Mouse (Mus musculus): ENCODE data around the gene D630039A03Rik. TPM values are rescaled to one million over a fixed set of nuclear protein-coding genes. Genes with fewer than 3 reads are reported as not detected.

D630039A03Rik gene
- polyA plus RNA-seq, 1 experiment from 2014 or later: 0.36 TPM

DNA sequence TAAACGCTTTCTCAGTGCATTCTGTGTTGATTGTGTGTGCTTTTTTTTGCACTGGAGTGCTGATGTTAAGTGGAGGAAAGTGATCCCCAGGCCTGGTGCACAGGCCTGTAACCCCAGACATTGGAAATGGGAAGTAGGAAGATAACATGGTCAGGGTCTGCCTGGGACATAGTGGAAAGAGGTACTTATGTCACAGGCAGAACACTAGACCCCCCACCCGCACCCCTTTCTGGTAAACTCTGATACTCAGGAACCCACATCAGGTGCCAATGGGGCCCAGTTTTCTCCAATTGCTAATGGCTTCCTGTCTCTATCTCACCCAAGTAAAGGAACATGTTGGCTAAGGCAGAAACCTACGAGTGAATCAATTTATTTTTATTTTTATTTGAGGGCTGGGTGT is 31.6 kb downstream of the D630039A03Rik start:
- H3K27me3 ChIP-seq (replicated peaks): no peaks in the 10 kb centered on the region
- no peaks in the 10 kb centered on the region for H3K36me3 ChIP-seq
- 85% methylated on average over 3 of the region's 3 CpGs for WGBS
- ATAC-seq (ENCODE audit: low FRiP score): no peak
- H3K9ac ChIP-seq (replicated peaks): no peak overlapping the region
- 0 out of 2 replicates have a peak, but pooled peaks cover 15% of the 10 kb centered on the region for H3K4me1 ChIP-seq
- H3K9me3 ChIP-seq (replicated peaks): no peaks in the 10 kb centered on the region
- no peak overlapping the region for H3K4me3 ChIP-seq (replicated peaks)
- H3K27ac ChIP-seq (replicated peaks): no peak overlapping the region
- H3K4me2 ChIP-seq: no peak overlapping the region

GRCm38 (mm10) chr4:57883520-57884421 is 32.3 kb downstream of the D630039A03Rik start:
- H3K9me3 ChIP-seq (replicated peaks): no peaks in the 10 kb centered on the region
- no peak overlapping the region for H3K4me3 ChIP-seq (replicated peaks)
- 72% methylated on average over 7 of the region's 7 CpGs for WGBS
- H3K27ac ChIP-seq (replicated peaks): peak overlapping the region; percentile 42; the same call in 1 of the 2 replicates
- H3K36me3 ChIP-seq: no peaks in the 10 kb centered on the region
- no peak overlapping the region for H3K4me2 ChIP-seq
- H3K4me1 ChIP-seq: 0 out of 2 replicates have a peak, but pooled peaks cover 15% of the 10 kb centered on the region
- ATAC-seq (ENCODE audit: low FRiP score): no peak
- H3K9ac ChIP-seq (replicated peaks): no peak overlapping the region
- no peaks in the 10 kb centered on the region for H3K27me3 ChIP-seq (replicated peaks)

GRCm38 (mm10) chr4:57879804-57880357 is 36.2 kb downstream of the D630039A03Rik start:
- Histone ChIP-seq H3K27me3 (replicated peaks) (no peaks in the 10 kb centered on the region), H3K4me2 (no peak overlapping the region), H3K4me1 (0 out of 2 replicates have a peak, but pooled peaks cover 7% of the 10 kb centered on the region), H3K4me3 (replicated peaks) (no peak overlapping the region), H3K27ac (replicated peaks) (no peak overlapping the region), H3K36me3 (no peaks in the 10 kb centered on the region), H3K9me3 (replicated peaks) (no peaks in the 10 kb centered on the region), H3K9ac (replicated peaks) (no peak overlapping the region)
- ATAC-seq (ENCODE audit: low FRiP score): peak; percentile 66; the same call in 1 of the 2 replicates
- 20% methylated on average over 6 of the region's 6 CpGs for WGBS

GRCm38 (mm10) chr4:57879137-57879536 is 37.0 kb downstream of the D630039A03Rik start:
- 90% methylated on average over 5 of the region's 5 CpGs for WGBS
- H3K27ac ChIP-seq (replicated peaks): no peak overlapping the region
- no peaks in the 10 kb centered on the region for H3K9me3 ChIP-seq (replicated peaks)
- no peak overlapping the region for H3K4me3 ChIP-seq (replicated peaks)
- no peak overlapping the region for H3K9ac ChIP-seq (replicated peaks)
- no peaks in the 10 kb centered on the region for H3K36me3 ChIP-seq
- H3K27me3 ChIP-seq (replicated peaks): no peaks in the 10 kb centered on the region
- no peak overlapping the region for H3K4me2 ChIP-seq
- ATAC-seq (ENCODE audit: low FRiP score): no peak
- H3K4me1 ChIP-seq: 0 out of 2 replicates have a peak, but pooled peaks cover 7% of the 10 kb centered on the region

GRCm38 (mm10) chr4:57867454-57867853 is 48.6 kb downstream of the D630039A03Rik start:
- ATAC-seq (ENCODE audit: low FRiP score): 0 out of 2 replicates have a peak, but pooled peaks have one; percentile 28

GRCm38 (mm10) chr4:57866990-57867389 is 49.1 kb downstream of the D630039A03Rik start:
- Histone ChIP-seq H3K27ac (replicated peaks) (peak overlapping the region; percentile 10; the same call in 1 of the 2 replicates), H3K9ac (replicated peaks) (no peak overlapping the region), H3K27me3 (replicated peaks) (no peaks in the 10 kb centered on the region), H3K4me2 (0 out of 2 replicates have a peak overlapping the region, but pooled peaks have one; percentile 7), H3K9me3 (replicated peaks) (no peaks in the 10 kb centered on the region), H3K4me3 (replicated peaks) (no peak overlapping the region), H3K36me3 (no peaks in the 10 kb centered on the region), H3K4me1 (peaks cover 19% of the 10 kb centered on the region)
- 51% methylated on average over 9 of the region's 9 CpGs for whole genome bisulfite sequencing
- no peak for ATAC-seq (ENCODE audit: low FRiP score)

More at GRCm38 (mm10) chr4:57867454-57867853, 48.6 kb downstream of the D630039A03Rik start:
- Histone ChIP-seq H3K9ac (replicated peaks) (no peak overlapping the region), H3K27me3 (replicated peaks) (no peaks in the 10 kb centered on the region), H3K36me3 (no peaks in the 10 kb centered on the region), H3K27ac (replicated peaks) (no peak overlapping the region), H3K4me1 (peaks cover 17% of the 10 kb centered on the region), H3K4me2 (0 out of 2 replicates have a peak overlapping the region, but pooled peaks have one; percentile 7), H3K9me3 (replicated peaks) (no peaks in the 10 kb centered on the region), H3K4me3 (replicated peaks) (no peak overlapping the region)
- 33% methylated on average over 10 of the region's 10 CpGs for WGBS

DNA sequence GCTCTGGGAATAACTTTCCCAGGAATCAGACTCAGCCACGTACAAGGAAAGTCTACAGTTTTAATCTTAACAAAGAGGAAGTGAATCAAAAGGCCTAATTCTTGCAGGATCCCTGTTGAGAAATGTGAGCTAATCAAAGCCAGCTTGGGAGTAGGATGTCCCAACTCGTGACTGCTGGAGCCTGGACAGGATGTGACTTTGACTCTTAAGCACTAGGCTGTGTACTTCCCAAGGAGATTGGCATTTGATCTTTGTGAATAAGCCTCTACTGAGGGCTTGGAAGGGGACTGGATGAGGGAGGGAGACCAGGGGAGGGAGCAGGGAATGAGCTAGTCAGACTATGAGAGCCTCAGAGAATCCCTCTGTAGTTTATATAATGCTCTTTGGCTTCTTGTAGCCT is 50.0 kb downstream of the D630039A03Rik start:
- no peak overlapping the region for H3K4me2 ChIP-seq
- H3K9me3 ChIP-seq (replicated peaks): no peaks in the 10 kb centered on the region
- no peak overlapping the region for H3K4me3 ChIP-seq (replicated peaks)
- no peaks in the 10 kb centered on the region for H3K36me3 ChIP-seq
- no peaks in the 10 kb centered on the region for H3K27me3 ChIP-seq (replicated peaks)
- ATAC-seq (ENCODE audit: low FRiP score): no peak; the same call in 1 of the 2 replicates
- WGBS: 43% methylated on average over 2 of the region's 2 CpGs
- peaks cover 21% of the 10 kb centered on the region for H3K4me1 ChIP-seq
- 0 out of 2 replicates have a peak overlapping the region, but pooled peaks have one; percentile 11 for H3K27ac ChIP-seq (replicated peaks)
- H3K9ac ChIP-seq (replicated peaks): no peak overlapping the region

DNA sequence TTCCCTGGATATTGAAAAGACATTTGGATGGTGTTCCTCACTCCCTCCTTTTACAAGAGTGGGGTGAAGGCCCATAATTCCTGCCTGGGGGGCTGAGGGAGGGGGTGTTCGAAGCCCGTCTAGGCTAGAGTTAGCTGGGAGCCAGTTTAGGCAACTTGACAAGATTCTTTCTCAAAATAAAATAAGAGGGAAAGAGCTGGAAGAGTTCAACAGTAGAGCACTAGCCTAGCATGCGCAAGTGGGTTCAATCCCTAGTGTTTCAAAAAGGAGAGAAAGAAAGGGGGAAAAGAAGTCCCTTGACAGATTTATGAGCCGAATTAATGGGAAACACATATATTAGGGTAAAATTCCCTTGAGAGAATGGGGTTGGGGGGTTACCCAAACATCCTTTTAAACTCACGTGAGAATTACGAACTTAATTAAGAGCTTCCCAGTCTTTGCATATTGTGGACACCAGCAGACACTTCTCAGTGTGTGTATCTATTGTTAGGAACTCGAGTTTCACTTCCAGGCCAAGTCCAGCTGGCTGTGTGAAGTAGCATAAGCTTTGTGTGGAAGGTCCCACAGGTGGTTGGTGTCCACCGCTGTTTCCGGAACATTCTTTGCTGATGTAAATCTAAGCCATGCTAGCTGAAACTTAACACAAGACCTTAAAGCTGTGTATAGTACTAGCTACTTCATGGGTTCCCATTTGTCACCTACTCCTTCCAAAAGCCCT is 53.7 kb downstream of the D630039A03Rik start:
- Histone ChIP-seq H3K4me3 (replicated peaks) (no peak overlapping the region), H3K4me1 (peaks cover 18% of the 10 kb centered on the region), H3K36me3 (peaks cover 3% of the 10 kb centered on the region), H3K27ac (replicated peaks) (no peak overlapping the region), H3K27me3 (replicated peaks) (no peaks in the 10 kb centered on the region), H3K9me3 (replicated peaks) (no peaks in the 10 kb centered on the region), H3K4me2 (no peak overlapping the region), H3K9ac (replicated peaks) (no peak overlapping the region)
- no peak for ATAC-seq (ENCODE audit: low FRiP score)
- 55% methylated on average over 9 of the region's 9 CpGs for WGBS

GRCm38 (mm10) chr4:57861856-57862255 is 54.2 kb downstream of the D630039A03Rik start:
- Histone ChIP-seq H3K27me3 (replicated peaks) (no peaks in the 10 kb centered on the region), H3K9me3 (replicated peaks) (no peaks in the 10 kb centered on the region), H3K4me2 (no peak overlapping the region), H3K4me3 (replicated peaks) (no peak overlapping the region), H3K36me3 (peaks cover 9% of the 10 kb centered on the region), H3K9ac (replicated peaks) (no peak overlapping the region), H3K27ac (replicated peaks) (no peak overlapping the region), H3K4me1 (peaks cover 14% of the 10 kb centered on the region)
- no peak for ATAC-seq (ENCODE audit: low FRiP score)
- 73% methylated on average over 8 of the region's 8 CpGs for WGBS

DNA sequence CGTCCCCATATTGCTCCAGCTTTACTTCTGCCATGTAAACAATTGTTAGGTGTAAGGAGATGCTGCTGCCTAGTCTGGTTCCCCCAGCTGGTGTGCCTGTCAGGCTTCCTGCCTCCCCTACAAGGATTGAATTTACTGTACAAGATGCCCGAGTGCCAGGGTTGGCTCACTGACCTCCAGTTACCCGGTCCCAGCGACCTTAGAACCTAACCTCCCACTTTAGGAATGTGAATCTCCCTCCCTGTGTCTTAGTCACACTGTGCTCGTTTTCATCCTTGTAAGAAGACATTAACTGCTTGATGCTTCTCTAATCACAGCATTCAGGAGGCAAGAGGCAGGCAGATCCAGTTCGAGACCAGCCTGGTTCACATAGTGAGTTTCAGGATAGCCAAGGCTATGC is 54.9 kb downstream of the D630039A03Rik start:
- WGBS: 80% methylated on average over 6 of the region's 6 CpGs
- peaks cover 16% of the 10 kb centered on the region for H3K36me3 ChIP-seq
- no peak overlapping the region for H3K9ac ChIP-seq (replicated peaks)
- no peak overlapping the region for H3K4me2 ChIP-seq
- no peaks in the 10 kb centered on the region for H3K9me3 ChIP-seq (replicated peaks)
- no peaks in the 10 kb centered on the region for H3K27me3 ChIP-seq (replicated peaks)
- no peak overlapping the region for H3K27ac ChIP-seq (replicated peaks)
- ATAC-seq (ENCODE audit: low FRiP score): no peak
- no peak overlapping the region for H3K4me3 ChIP-seq (replicated peaks)
- H3K4me1 ChIP-seq: peaks cover 7% of the 10 kb centered on the region; the same call in 1 of the 2 replicates

- Histone ChIP-seq H3K9ac (replicated peaks) (no peak overlapping the region), H3K4me2 (no peak overlapping the region), H3K4me1 (0 out of 2 replicates have a peak, but pooled peaks cover 5% of the 10 kb centered on the region), H3K27ac (replicated peaks) (no peak overlapping the region), H3K9me3 (replicated peaks) (no peaks in the 10 kb centered on the region), H3K36me3 (peaks cover 26% of the 10 kb centered on the region), H3K27me3 (replicated peaks) (no peaks in the 10 kb centered on the region), H3K4me3 (replicated peaks) (no peak overlapping the region)
- no peak for ATAC-seq (ENCODE audit: low FRiP score)
- WGBS: 83% methylated on average over 6 of the region's 6 CpGs
These were observed 55.9 kb downstream of the D630039A03Rik start for GRCm38 (mm10) chr4:57860204-57860611.

Data from neural tube, embryonic 15.5 days (tissue).